Mouse (Mus musculus): ENCODE measurements around the gene Rcan3. TPM values are rescaled to one million over a fixed set of nuclear protein-coding genes. Genes with fewer than 3 reads are reported as not detected.

The Rcan3 gene
- polyA plus RNA-seq, 1 experiment from 2014 or later = 19.7 TPM

DNA sequence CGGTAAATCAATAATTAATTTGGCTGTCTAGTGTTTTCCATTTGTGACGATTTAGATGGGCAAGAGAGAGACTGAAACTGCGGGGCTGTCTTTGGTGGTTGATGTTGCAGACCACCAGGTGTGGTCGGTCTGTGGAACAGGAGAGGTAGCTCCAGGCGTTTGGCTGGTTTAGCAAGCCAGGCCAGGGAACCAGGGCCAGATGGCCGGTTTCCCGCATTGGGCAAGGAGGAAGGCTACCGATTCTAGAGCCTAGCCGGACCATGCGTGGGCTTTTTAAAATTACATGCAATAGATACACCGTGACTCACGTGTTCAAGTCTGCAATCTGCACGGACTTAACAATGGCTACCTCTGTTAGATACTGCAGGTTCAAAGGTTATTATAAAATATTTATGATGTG, 12.7 kb downstream of the Rcan3 start:
- no peaks in the 10 kb centered on the region for H3K27me3 ChIP-seq (replicated peaks; ENCODE audit: control insufficient read depth, insufficient read depth, low read length)
- H3K4me3 ChIP-seq (ENCODE audit: low read depth, low read length) = no peak overlapping the region
- H3K4me1 ChIP-seq (replicated peaks; ENCODE audit: control insufficient read depth, insufficient read depth, low read length) = no peaks in the 10 kb centered on the region
- ATAC-seq = no peak
- H3K4me2 ChIP-seq (replicated peaks; ENCODE audit: low read depth) = no peak overlapping the region
- WGBS = 95% methylated on average over 13 of the region's 13 CpGs
- H3K36me3 ChIP-seq (ENCODE audit: control insufficient read depth, insufficient read depth) = peaks cover 40% of the 10 kb centered on the region
- no peaks in the 10 kb centered on the region for H3K9me3 ChIP-seq (ENCODE audit: control insufficient read depth)
- no peak overlapping the region for H3K27ac ChIP-seq (ENCODE audit: low read depth, low read length)
- no peak for TF ChIP-seq CTCF (IDR thresholded peaks at IDR 0.05; ENCODE audit: low read depth)
- no peak overlapping the region for H3K9ac ChIP-seq (ENCODE audit: low read depth, low read length)

DNA sequence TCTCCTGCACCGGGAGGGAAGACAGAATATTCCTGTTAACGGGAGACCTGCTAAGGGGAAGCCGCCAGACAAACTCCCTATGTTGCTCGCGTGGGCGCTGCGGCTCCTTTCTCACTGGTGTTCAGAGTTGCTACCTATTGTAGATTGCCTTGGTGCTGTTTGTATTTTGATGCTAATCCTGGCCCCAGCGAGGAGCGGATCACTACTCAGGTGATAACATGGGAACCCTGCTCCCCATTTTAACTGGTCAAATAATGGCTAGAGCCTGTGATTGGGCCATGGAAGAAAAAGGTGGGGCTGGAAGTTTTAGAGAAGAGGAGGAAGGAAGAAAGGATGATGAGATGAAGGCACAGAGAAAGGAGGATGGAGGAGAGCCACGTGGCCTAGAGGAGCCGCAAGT, 13.2 kb downstream of the Rcan3 start:
- no peak overlapping the region for H3K4me2 ChIP-seq (replicated peaks; ENCODE audit: low read depth)
- WGBS = 83% methylated on average over 11 of the region's 11 CpGs
- H3K36me3 ChIP-seq (ENCODE audit: control insufficient read depth, insufficient read depth) = peaks cover 41% of the 10 kb centered on the region
- no peak overlapping the region for H3K4me3 ChIP-seq (ENCODE audit: low read depth, low read length)
- no peaks in the 10 kb centered on the region for H3K4me1 ChIP-seq (replicated peaks; ENCODE audit: control insufficient read depth, insufficient read depth, low read length)
- ATAC-seq = no peak
- no peak for TF ChIP-seq CTCF (IDR thresholded peaks at IDR 0.05; ENCODE audit: low read depth)
- no peak overlapping the region for H3K9ac ChIP-seq (ENCODE audit: low read depth, low read length)
- H3K27me3 ChIP-seq (replicated peaks; ENCODE audit: control insufficient read depth, insufficient read depth, low read length) = no peaks in the 10 kb centered on the region
- H3K27ac ChIP-seq (ENCODE audit: low read depth, low read length) = no peak overlapping the region
- no peaks in the 10 kb centered on the region for H3K9me3 ChIP-seq (ENCODE audit: control insufficient read depth)

DNA sequence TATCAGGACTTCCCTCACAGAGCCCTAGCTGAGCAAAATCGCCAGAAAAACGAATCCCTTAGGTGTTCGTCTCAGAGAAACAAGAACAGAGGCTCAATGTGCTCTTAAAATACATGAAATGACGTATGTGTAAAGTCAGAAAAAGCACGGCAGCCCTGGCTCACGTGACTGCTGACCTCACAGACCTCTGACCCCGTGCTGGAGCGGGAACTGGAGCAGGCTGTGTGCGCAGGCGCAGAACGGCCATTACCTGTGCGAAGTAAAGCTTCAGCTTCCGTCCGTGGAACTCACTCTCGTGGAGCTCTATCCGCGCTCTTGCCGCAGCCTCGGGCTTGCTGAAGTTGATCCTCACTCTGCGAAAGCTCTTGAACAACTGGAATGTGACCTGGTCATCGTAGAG, 13.7 kb downstream of the Rcan3 start:
- no peak overlapping the region for H3K4me2 ChIP-seq (replicated peaks; ENCODE audit: low read depth)
- no peak for TF ChIP-seq CTCF (IDR thresholded peaks at IDR 0.05; ENCODE audit: low read depth)
- H3K27me3 ChIP-seq (replicated peaks; ENCODE audit: control insufficient read depth, insufficient read depth, low read length) = no peaks in the 10 kb centered on the region
- H3K9ac ChIP-seq (ENCODE audit: low read depth, low read length) = no peak overlapping the region
- 86% methylated on average over 21 of the region's 21 CpGs for WGBS
- no peak for ATAC-seq
- H3K4me3 ChIP-seq (ENCODE audit: low read depth, low read length) = no peak overlapping the region
- no peaks in the 10 kb centered on the region for H3K4me1 ChIP-seq (replicated peaks; ENCODE audit: control insufficient read depth, insufficient read depth, low read length)
- peaks cover 41% of the 10 kb centered on the region for H3K36me3 ChIP-seq (ENCODE audit: control insufficient read depth, insufficient read depth)
- no peaks in the 10 kb centered on the region for H3K9me3 ChIP-seq (ENCODE audit: control insufficient read depth)
- H3K27ac ChIP-seq (ENCODE audit: low read depth, low read length) = no peak overlapping the region

DNA sequence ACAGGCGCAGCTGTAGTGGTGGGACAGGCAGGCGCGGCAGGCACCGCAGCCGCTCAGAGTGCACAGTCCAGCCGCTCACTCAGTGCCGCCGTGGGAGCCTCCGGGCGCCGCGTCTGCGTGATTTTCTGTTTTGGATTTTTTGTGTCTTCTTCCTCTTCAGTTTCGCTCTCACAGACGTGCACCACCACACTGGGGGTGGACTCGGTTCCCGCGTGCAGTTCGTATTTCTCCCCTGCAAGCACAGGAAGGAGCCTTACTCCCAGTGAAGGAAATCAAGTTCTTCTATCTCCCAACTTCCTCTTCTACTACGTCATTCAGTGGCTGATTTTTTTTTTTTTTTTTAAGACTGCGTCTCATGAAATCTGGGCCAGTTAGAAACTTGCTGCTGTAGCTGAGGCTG, 17.3 kb downstream of the Rcan3 start:
- Histone ChIP-seq H3K9me3 (ENCODE audit: control insufficient read depth) (no peaks in the 10 kb centered on the region), H3K36me3 (ENCODE audit: control insufficient read depth, insufficient read depth) (peaks cover 47% of the 10 kb centered on the region), H3K4me1 (replicated peaks; ENCODE audit: control insufficient read depth, insufficient read depth, low read length) (no peaks in the 10 kb centered on the region), H3K9ac (ENCODE audit: low read depth, low read length) (no peak overlapping the region), H3K4me2 (replicated peaks; ENCODE audit: low read depth) (no peak overlapping the region), H3K27me3 (replicated peaks; ENCODE audit: control insufficient read depth, insufficient read depth, low read length) (no peaks in the 10 kb centered on the region), H3K4me3 (ENCODE audit: low read depth, low read length) (no peak overlapping the region), H3K27ac (ENCODE audit: low read depth, low read length) (no peak overlapping the region)
- TF ChIP-seq CTCF (IDR thresholded peaks at IDR 0.05; ENCODE audit: low read depth) = no peak
- ATAC-seq = no peak
- 91% methylated on average over 21 of the region's 21 CpGs for WGBS

DNA sequence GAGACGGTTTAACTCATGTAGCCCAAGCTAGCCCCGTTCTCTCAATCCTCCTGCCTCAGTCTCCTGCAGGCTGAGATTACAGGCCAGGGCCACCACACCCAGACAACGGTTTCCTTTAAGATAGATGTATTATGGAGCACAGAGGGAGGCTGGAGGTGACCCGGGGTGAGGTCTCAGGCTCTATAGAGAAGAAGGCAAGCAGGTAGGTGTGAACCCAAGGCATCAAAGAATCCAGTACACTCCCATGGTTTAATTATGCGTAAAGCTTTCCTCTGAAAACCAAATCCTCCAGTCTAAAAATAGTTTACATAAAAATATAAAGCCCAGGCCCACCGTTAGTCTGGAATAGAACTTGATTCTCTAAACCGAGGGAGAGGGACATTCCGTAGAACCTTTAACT, 20.2 kb downstream of the Rcan3 start:
- Histone ChIP-seq H3K4me2 (replicated peaks; ENCODE audit: low read depth) (no peak overlapping the region), H3K9ac (ENCODE audit: low read depth, low read length) (no peak overlapping the region), H3K27ac (ENCODE audit: low read depth, low read length) (no peak overlapping the region), H3K27me3 (replicated peaks; ENCODE audit: control insufficient read depth, insufficient read depth, low read length) (no peaks in the 10 kb centered on the region), H3K4me3 (ENCODE audit: low read depth, low read length) (no peak overlapping the region), H3K9me3 (ENCODE audit: control insufficient read depth) (no peaks in the 10 kb centered on the region), H3K4me1 (replicated peaks; ENCODE audit: control insufficient read depth, insufficient read depth, low read length) (no peaks in the 10 kb centered on the region), H3K36me3 (ENCODE audit: control insufficient read depth, insufficient read depth) (peaks cover 26% of the 10 kb centered on the region; the same call in 1 of the 2 replicates)
- no peak for TF ChIP-seq CTCF (IDR thresholded peaks at IDR 0.05; ENCODE audit: low read depth)
- 74% methylated on average over 8 of the region's 8 CpGs for WGBS
- ATAC-seq = no peak

DNA sequence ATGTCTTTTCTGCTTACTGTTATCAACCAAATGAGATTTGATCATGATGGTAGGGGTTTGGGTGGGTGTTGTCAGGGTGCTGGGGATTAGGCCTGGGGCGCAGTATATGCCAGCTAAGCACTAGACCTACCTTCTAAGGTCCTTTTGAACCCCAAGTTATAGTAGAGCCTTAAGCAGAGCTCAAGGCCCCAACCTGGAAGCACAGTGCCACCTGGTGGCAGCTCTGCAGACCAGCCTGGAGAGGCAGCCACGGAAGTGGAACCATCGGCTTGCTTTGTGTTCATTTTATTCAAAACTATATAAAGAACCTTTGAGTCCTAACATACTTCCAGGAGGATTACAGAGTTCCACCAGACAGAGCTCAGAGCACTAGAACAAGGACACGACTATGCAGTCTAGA, 22.0 kb downstream of the Rcan3 start:
- Histone ChIP-seq H3K27ac (ENCODE audit: low read depth, low read length) (no peak overlapping the region), H3K4me1 (replicated peaks; ENCODE audit: control insufficient read depth, insufficient read depth, low read length) (no peaks in the 10 kb centered on the region), H3K27me3 (replicated peaks; ENCODE audit: control insufficient read depth, insufficient read depth, low read length) (no peaks in the 10 kb centered on the region), H3K9me3 (ENCODE audit: control insufficient read depth) (no peaks in the 10 kb centered on the region), H3K4me3 (ENCODE audit: low read depth, low read length) (no peak overlapping the region), H3K4me2 (replicated peaks; ENCODE audit: low read depth) (no peak overlapping the region), H3K9ac (ENCODE audit: low read depth, low read length) (no peak overlapping the region), H3K36me3 (ENCODE audit: control insufficient read depth, insufficient read depth) (peaks cover 14% of the 10 kb centered on the region; the same call in 1 of the 2 replicates)
- TF ChIP-seq CTCF (IDR thresholded peaks at IDR 0.05; ENCODE audit: low read depth) = peak; percentile 92
- peak; percentile 55 for ATAC-seq
- 42% methylated on average over 4 of the region's 4 CpGs for WGBS

DNA sequence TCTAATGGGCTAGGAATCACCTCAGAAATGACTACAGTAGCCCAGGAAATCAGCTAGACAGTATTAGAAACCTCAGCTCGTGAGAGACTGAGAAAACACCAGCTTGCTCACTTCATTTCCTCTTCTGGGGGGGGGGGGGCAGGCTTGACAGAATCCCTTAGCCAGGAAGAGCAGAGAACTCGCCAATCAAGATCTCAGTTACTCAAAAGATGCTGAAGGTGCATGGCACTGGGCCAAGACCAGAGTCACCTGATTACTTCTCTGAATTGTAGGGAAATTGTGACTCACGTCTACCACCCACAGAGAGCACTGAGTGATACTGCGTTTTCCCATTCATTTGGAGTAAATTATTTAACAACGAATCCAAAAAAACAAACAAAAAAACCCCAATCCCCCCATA, 27.5 kb downstream of the Rcan3 start:
- H3K27ac ChIP-seq (ENCODE audit: low read depth, low read length) = no peak overlapping the region

More for the DNA sequence above, 27.5 kb downstream of the Rcan3 start:
- ATAC-seq = peak; percentile 55; the same call in 1 of the 2 replicates
- H3K9me3 ChIP-seq (ENCODE audit: control insufficient read depth) = no peaks in the 10 kb centered on the region
- H3K4me1 ChIP-seq (replicated peaks; ENCODE audit: control insufficient read depth, insufficient read depth, low read length) = no peaks in the 10 kb centered on the region; the same call in 1 of the 2 replicates
- no peaks in the 10 kb centered on the region for H3K36me3 ChIP-seq (ENCODE audit: control insufficient read depth, insufficient read depth)
- 31% methylated on average over 5 of the region's 5 CpGs for WGBS
- no peak overlapping the region for H3K9ac ChIP-seq (ENCODE audit: low read depth, low read length)
- H3K4me2 ChIP-seq (replicated peaks; ENCODE audit: low read depth) = no peak overlapping the region
- H3K27me3 ChIP-seq (replicated peaks; ENCODE audit: control insufficient read depth, insufficient read depth, low read length) = no peaks in the 10 kb centered on the region
- no peak for TF ChIP-seq CTCF (IDR thresholded peaks at IDR 0.05; ENCODE audit: low read depth)
- no peak overlapping the region for H3K4me3 ChIP-seq (ENCODE audit: low read depth, low read length)
